Mouse (Mus musculus): ENCODE measurements at regions not wholly inside any gene's neighbourhood (a gene's known extent, or its start where the extent isn't known, plus 50 kb on each side); places are given as distances from the start of the nearest gene placed in this dataset.

- DNase-seq (ENCODE audit: low spot score), result peak; percentile 80
Observed at GRCm38 (mm10) chr13:54285968-54286367, 85.2 kb upstream of the Cplx2 start.

- DNase-seq (ENCODE audit: low spot score), result no peak
Observed at GRCm38 (mm10) chr13:54286616-54287015, 84.5 kb upstream of the Cplx2 start.

- DNase-seq (ENCODE audit: low spot score), result peak; percentile 15
Observed at GRCm38 (mm10) chr13:54290066-54290465, 81.1 kb upstream of the Cplx2 start.

GRCm38 (mm10) chr13:54292394-54292793 lies 78.8 kb upstream of the Cplx2 start:
- DNase-seq (ENCODE audit: low spot score), result no peak

GRCm38 (mm10) chr13:54293006-54293405 lies 78.1 kb upstream of the Cplx2 start:
- no peak for DNase-seq (ENCODE audit: low spot score)

GRCm38 (mm10) chr13:54295475-54296259 lies 75.5 kb upstream of the Cplx2 start:
- no peak for DNase-seq (ENCODE audit: low spot score)

GRCm38 (mm10) chr13:54296260-54296555 lies 74.9 kb upstream of the Cplx2 start:
- no peak for DNase-seq (ENCODE audit: low spot score)

GRCm38 (mm10) chr13:54298851-54299250 lies 72.3 kb upstream of the Cplx2 start:
- no peak for DNase-seq (ENCODE audit: low spot score)

- no peak for DNase-seq (ENCODE audit: low spot score)
Observed at GRCm38 (mm10) chr13:54299295-54299694, 71.9 kb upstream of the Cplx2 start.

- no peak for DNase-seq (ENCODE audit: low spot score)
Observed at GRCm38 (mm10) chr13:54301110-54301509, 70.0 kb upstream of the Cplx2 start.

- no peak for DNase-seq (ENCODE audit: low spot score)
Observed at GRCm38 (mm10) chr13:54301677-54302076, 69.5 kb upstream of the Cplx2 start.

- DNase-seq (ENCODE audit: low spot score), result no peak
Observed at GRCm38 (mm10) chr13:54302351-54303070, 68.6 kb upstream of the Cplx2 start.

- peak; percentile 70 for DNase-seq (ENCODE audit: low spot score)
Observed at GRCm38 (mm10) chr13:54303071-54303924, 67.9 kb upstream of the Cplx2 start.

- no peak for DNase-seq (ENCODE audit: low spot score)
Observed at GRCm38 (mm10) chr13:54304251-54304650, 66.9 kb upstream of the Cplx2 start.

GRCm38 (mm10) chr13:54308591-54308990 lies 62.6 kb upstream of the Cplx2 start:
- DNase-seq (ENCODE audit: low spot score), result no peak

GRCm38 (mm10) chr13:54309354-54309753 lies 61.8 kb upstream of the Cplx2 start:
- DNase-seq (ENCODE audit: low spot score), result no peak

- DNase-seq (ENCODE audit: low spot score), result no peak
Observed at GRCm38 (mm10) chr13:54310144-54310543, 61.0 kb upstream of the Cplx2 start.

- no peak for DNase-seq (ENCODE audit: low spot score)
Observed at GRCm38 (mm10) chr13:54311327-54312026, 59.7 kb upstream of the Cplx2 start.

- DNase-seq (ENCODE audit: low spot score), result no peak
Observed at GRCm38 (mm10) chr13:54312405-54313185, 58.6 kb upstream of the Cplx2 start.

- no peak for DNase-seq (ENCODE audit: low spot score)
Observed at GRCm38 (mm10) chr13:54315333-54315732, 55.8 kb upstream of the Cplx2 start.

- DNase-seq (ENCODE audit: low spot score), result no peak
Observed at GRCm38 (mm10) chr13:54316907-54317306, 54.2 kb upstream of the Cplx2 start.
